Mouse (Mus musculus): ENCODE data around the gene Lgals3. TPM values are rescaled to one million over a fixed set of nuclear protein-coding genes. Genes with fewer than 3 reads are reported as not detected.

Lgals3 gene
- total RNA-seq, 2 experiments from 2014 or later, result 3.3 to 7.2 TPM

DNA sequence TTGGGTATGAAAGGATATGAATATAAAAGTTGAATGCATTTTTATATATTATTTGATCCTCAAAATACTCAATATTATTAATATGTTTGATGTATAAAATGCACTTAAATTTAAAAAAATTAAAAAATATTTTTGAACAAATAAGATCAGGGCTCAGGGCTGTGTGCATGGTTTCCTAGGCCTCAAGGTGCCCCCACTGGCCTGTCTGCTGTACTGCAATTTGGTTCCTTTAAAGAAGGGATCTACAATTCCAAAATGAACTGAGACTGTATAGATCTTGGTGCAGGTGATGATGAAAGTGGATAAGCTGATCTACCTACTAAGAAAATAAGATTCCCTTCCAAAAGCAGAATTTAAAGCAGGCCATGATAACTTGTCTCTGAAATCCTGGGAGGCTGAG lies 65.4 kb downstream of the Lgals3 start:
- no peak for DNase-seq

Other genes with a start within 250 kb of the Lgals3 start
- 1 to 10 TPM; 5.8 to 6.9 TPM for gene Gch1, start 178.3 kb upstream of the Lgals3 start, total RNA-seq (2021)
- under 1 TPM; 0.55 to 0.72 TPM for gene Wdhd1, start 90.9 kb upstream of the Lgals3 start, total RNA-seq (2021)
- 10 to 100 TPM; 15.3 to 16.1 TPM for gene Socs4, start 90.8 kb upstream of the Lgals3 start, total RNA-seq (2021)
- 10 to 100 TPM; 26.6 to 34.1 TPM for gene Mapk1ip1l, start 69.5 kb upstream of the Lgals3 start, total RNA-seq (2021)
- gene Dlgap5, start 50.7 kb downstream of the Lgals3 start, total RNA-seq (2021), result under 1 TPM; 0.37 to 0.62 TPM
- 10 to 100 TPM; 11.9 to 12.7 TPM for gene Fbxo34, start 82.7 kb downstream of the Lgals3 start, total RNA-seq (2021)
- gene Atg14, start 202.9 kb downstream of the Lgals3 start, total RNA-seq (2021), result 10 to 100 TPM in 1 of 2 experiments, 1 to 10 TPM in 1; 9.4 to 10.3 TPM

Data from heart, adult 18-20 months (tissue).